Mouse (Mus musculus): ENCODE measurements at regions not wholly inside any gene's neighbourhood (a gene's known extent, or its start where the extent isn't known, plus 50 kb on each side); places are given as distances from the start of the nearest gene placed in this dataset. TPM values are rescaled to one million over a fixed set of nuclear protein-coding genes. Genes with fewer than 3 reads are reported as not detected.
A peak's percentile ranks its signal among the peaks of the same experiment; 100 is the strongest.

GRCm38 (mm10) chr3:38547032-38547431 lies 62.4 kb upstream of the Ankrd50 start:
- no peaks in the 10 kb centered on the region for H3K9me3 ChIP-seq (replicated peaks; ENCODE audit: low read length)
- no peak for ATAC-seq (replicated peaks; ENCODE audit: low FRiP score, low read depth)
- no peak for TF ChIP-seq CTCF (IDR thresholded peaks at IDR 0.05; ENCODE audit: low read depth)

GRCm38 (mm10) chr3:38545501-38545896 lies 60.9 kb upstream of the Ankrd50 start:
- H3K36me3 ChIP-seq (ENCODE audit: insufficient read depth, low read length), result no peaks in the 10 kb centered on the region
- no peak overlapping the region for H3K4me3 ChIP-seq (replicated peaks; ENCODE audit: low read depth, low read length)
- no peak overlapping the region for H3K27ac ChIP-seq
- no peak for TF ChIP-seq CTCF (IDR thresholded peaks at IDR 0.05; ENCODE audit: low read depth)
- H3K4me2 ChIP-seq (ENCODE audit: low read length), result no peak overlapping the region
- no peaks in the 10 kb centered on the region for H3K4me1 ChIP-seq (replicated peaks; ENCODE audit: insufficient read depth, low read length)
- H3K27me3 ChIP-seq (ENCODE audit: insufficient read depth, low read length), result no peaks in the 10 kb centered on the region
- 86% methylated on average over 3 of the region's 3 CpGs for WGBS
- H3K9me3 ChIP-seq (replicated peaks; ENCODE audit: low read length), result no peaks in the 10 kb centered on the region
- no peak overlapping the region for H3K9ac ChIP-seq (ENCODE audit: low read depth, low read length)
- no peak for DNase-seq (ENCODE audit: low spot score)
- ATAC-seq (replicated peaks; ENCODE audit: low FRiP score, low read depth), result no peak

More at GRCm38 (mm10) chr3:38547032-38547431, 62.4 kb upstream of the Ankrd50 start:
- 0 out of 2 replicates have a peak overlapping the region, but pooled peaks have one; percentile 6 for H3K27ac ChIP-seq
- WGBS, result 53% methylated on average over 3 of the region's 3 CpGs
- no peak overlapping the region for H3K9ac ChIP-seq (ENCODE audit: low read depth, low read length)
- no peak overlapping the region for H3K4me3 ChIP-seq (replicated peaks; ENCODE audit: low read depth, low read length)
- H3K4me2 ChIP-seq (ENCODE audit: low read length), result no peak overlapping the region
- H3K36me3 ChIP-seq (ENCODE audit: insufficient read depth, low read length), result no peaks in the 10 kb centered on the region
- DNase-seq (ENCODE audit: low spot score), result peak; percentile 76
- H3K27me3 ChIP-seq (ENCODE audit: insufficient read depth, low read length), result no peaks in the 10 kb centered on the region
- no peaks in the 10 kb centered on the region for H3K4me1 ChIP-seq (replicated peaks; ENCODE audit: insufficient read depth, low read length)

GRCm38 (mm10) chr3:38544718-38545500 lies 60.3 kb upstream of the Ankrd50 start:
- no peaks in the 10 kb centered on the region for H3K4me1 ChIP-seq (replicated peaks; ENCODE audit: insufficient read depth, low read length)
- no peak for TF ChIP-seq CTCF (IDR thresholded peaks at IDR 0.05; ENCODE audit: low read depth)
- no peak for ATAC-seq (replicated peaks; ENCODE audit: low FRiP score, low read depth)
- no peak overlapping the region for H3K27ac ChIP-seq
- WGBS, result 93% methylated on average over 4 of the region's 4 CpGs
- no peaks in the 10 kb centered on the region for H3K36me3 ChIP-seq (ENCODE audit: insufficient read depth, low read length)
- no peaks in the 10 kb centered on the region for H3K27me3 ChIP-seq (ENCODE audit: insufficient read depth, low read length)
- no peak overlapping the region for H3K4me3 ChIP-seq (replicated peaks; ENCODE audit: low read depth, low read length)
- no peaks in the 10 kb centered on the region for H3K9me3 ChIP-seq (replicated peaks; ENCODE audit: low read length)
- no peak for DNase-seq (ENCODE audit: low spot score)
- H3K4me2 ChIP-seq (ENCODE audit: low read length), result no peak overlapping the region
- H3K9ac ChIP-seq (ENCODE audit: low read depth, low read length), result no peak overlapping the region

GRCm38 (mm10) chr3:38543816-38544215 lies 59.2 kb upstream of the Ankrd50 start:
- no peaks in the 10 kb centered on the region for H3K9me3 ChIP-seq (replicated peaks; ENCODE audit: low read length)
- no peak overlapping the region for H3K4me2 ChIP-seq (ENCODE audit: low read length)
- WGBS, result 92% methylated on average over 3 of the region's 3 CpGs
- no peaks in the 10 kb centered on the region for H3K4me1 ChIP-seq (replicated peaks; ENCODE audit: insufficient read depth, low read length)
- no peaks in the 10 kb centered on the region for H3K27me3 ChIP-seq (ENCODE audit: insufficient read depth, low read length)
- no peak for ATAC-seq (replicated peaks; ENCODE audit: low FRiP score, low read depth)
- no peak overlapping the region for H3K9ac ChIP-seq (ENCODE audit: low read depth, low read length)
- TF ChIP-seq CTCF (IDR thresholded peaks at IDR 0.05; ENCODE audit: low read depth), result no peak
- DNase-seq (ENCODE audit: low spot score), result no peak
- H3K36me3 ChIP-seq (ENCODE audit: insufficient read depth, low read length), result no peaks in the 10 kb centered on the region
- no peak overlapping the region for H3K27ac ChIP-seq
- H3K4me3 ChIP-seq (replicated peaks; ENCODE audit: low read depth, low read length), result no peak overlapping the region

- Histone ChIP-seq H3K4me3 (replicated peaks; ENCODE audit: low read depth, low read length) (no peak overlapping the region), H3K9me3 (replicated peaks; ENCODE audit: low read length) (no peaks in the 10 kb centered on the region), H3K27me3 (ENCODE audit: insufficient read depth, low read length) (no peaks in the 10 kb centered on the region), H3K4me1 (replicated peaks; ENCODE audit: insufficient read depth, low read length) (no peaks in the 10 kb centered on the region), H3K9ac (ENCODE audit: low read depth, low read length) (no peak overlapping the region), H3K4me2 (ENCODE audit: low read length) (no peak overlapping the region), H3K27ac (no peak overlapping the region), H3K36me3 (ENCODE audit: insufficient read depth, low read length) (no peaks in the 10 kb centered on the region)
- WGBS, result 66% methylated on average over 3 of the region's 3 CpGs
- no peak for TF ChIP-seq CTCF (IDR thresholded peaks at IDR 0.05; ENCODE audit: low read depth)
- ATAC-seq (replicated peaks; ENCODE audit: low FRiP score, low read depth), result no peak
- peak; percentile 57 for DNase-seq (ENCODE audit: low spot score)
These were observed 56.7 kb upstream of the Ankrd50 start for GRCm38 (mm10) chr3:38541296-38541695.

GRCm38 (mm10) chr3:38538309-38538708 lies 53.7 kb upstream of the Ankrd50 start:
- no peak overlapping the region for H3K4me3 ChIP-seq (replicated peaks; ENCODE audit: low read depth, low read length)
- no peak overlapping the region for H3K4me2 ChIP-seq (ENCODE audit: low read length)
- WGBS, result 59% methylated on average over 2 of the region's 2 CpGs
- H3K9ac ChIP-seq (ENCODE audit: low read depth, low read length), result no peak overlapping the region
- TF ChIP-seq CTCF (IDR thresholded peaks at IDR 0.05; ENCODE audit: low read depth), result no peak
- H3K9me3 ChIP-seq (replicated peaks; ENCODE audit: low read length), result no peaks in the 10 kb centered on the region
- H3K4me1 ChIP-seq (replicated peaks; ENCODE audit: insufficient read depth, low read length), result no peaks in the 10 kb centered on the region
- ATAC-seq (replicated peaks; ENCODE audit: low FRiP score, low read depth) (no peak), DNase-seq (ENCODE audit: low spot score) (no peak)
- H3K27ac ChIP-seq, result no peak overlapping the region
- no peaks in the 10 kb centered on the region for H3K36me3 ChIP-seq (ENCODE audit: insufficient read depth, low read length)
- H3K27me3 ChIP-seq (ENCODE audit: insufficient read depth, low read length), result no peaks in the 10 kb centered on the region

- H3K36me3 ChIP-seq (ENCODE audit: insufficient read depth, low read length), result no peaks in the 10 kb centered on the region
- no peak for TF ChIP-seq CTCF (IDR thresholded peaks at IDR 0.05; ENCODE audit: low read depth)
These were observed 53.1 kb upstream of the Ankrd50 start for GRCm38 (mm10) chr3:38537770-38538169.

More at GRCm38 (mm10) chr3:38537770-38538169, 53.1 kb upstream of the Ankrd50 start:
- Histone ChIP-seq H3K27me3 (ENCODE audit: insufficient read depth, low read length) (no peaks in the 10 kb centered on the region), H3K4me2 (ENCODE audit: low read length) (no peak overlapping the region), H3K9me3 (replicated peaks; ENCODE audit: low read length) (no peaks in the 10 kb centered on the region), H3K4me1 (replicated peaks; ENCODE audit: insufficient read depth, low read length) (no peaks in the 10 kb centered on the region), H3K4me3 (replicated peaks; ENCODE audit: low read depth, low read length) (no peak overlapping the region), H3K9ac (ENCODE audit: low read depth, low read length) (no peak overlapping the region), H3K27ac (no peak overlapping the region)
- DNase-seq (ENCODE audit: low spot score), result no peak
- ATAC-seq (replicated peaks; ENCODE audit: low FRiP score, low read depth), result no peak

Small RNA genes in the stretch of these regions (microRNA-seq; reads per million reads assigned to microRNA genes)
- gene Gm24462, result not detected

All from kidney, postnatal 0 days (tissue).